In genomic region chr2:25616398-25616797, GRCm38 (mm10) we compare ENCODE assay signal across 10 mouse cellular contexts. TPM values are rescaled to one million over a fixed set of nuclear protein-coding genes. Genes with fewer than 3 reads are reported as not detected.
DNase-seq lines count a peak whose midpoint lies in the region; ATAC-seq and TF ChIP-seq lines count a peak whose summit lies in the region.
"Had no signal": no experiment of that assay in that cellular context is flagged by ENCODE, and none has a peak within 500 bp of the region (broad histone marks: within the 10 kb centered on the region; RNA-seq: fewer than 3 reads in every experiment).

No protein-coding gene starts in this region.

- H3K9ac ChIP-seq in forebrain, embryonic 13.5 days, result no peak overlapping the region
- H3K9ac ChIP-seq in forebrain, embryonic 11.5 days (ENCODE audit: low read length), result no peak overlapping the region
- H3K9ac ChIP-seq in lung, embryonic 14.5 days, result peak overlapping the region; percentile 32
- H3K9ac ChIP-seq in embryonic facial prominence, embryonic 15.5 days, result no peak overlapping the region
- no peak overlapping the region for H3K9ac ChIP-seq in liver, embryonic 15.5 days

- H3K4me2 ChIP-seq in forebrain, embryonic 13.5 days, result peak overlapping the region; percentile 14; the same call in 1 of the 2 replicates
- H3K4me2 ChIP-seq in forebrain, embryonic 11.5 days (ENCODE audit: low read depth, low read length, severe bottlenecking), result no peak overlapping the region
- peak overlapping the region; percentile 32 for H3K4me2 ChIP-seq in lung, embryonic 14.5 days
- peak overlapping the region; percentile 42 for H3K4me2 ChIP-seq in embryonic facial prominence, embryonic 15.5 days (replicated peaks)
- peak overlapping the region; percentile 13 for H3K4me2 ChIP-seq in liver, embryonic 15.5 days

- H3K4me1 ChIP-seq in forebrain, embryonic 13.5 days, result peaks cover 5% of the 10 kb centered on the region; the same call in 1 of the 2 replicates
- no peaks in the 10 kb centered on the region; the same call in 1 of the 2 replicates for H3K4me1 ChIP-seq in forebrain, embryonic 11.5 days (replicated peaks; ENCODE audit: control insufficient read depth, insufficient read depth, low read length)
- no peaks in the 10 kb centered on the region for H3K4me1 ChIP-seq in lung, embryonic 14.5 days (ENCODE audit: insufficient read depth)
- H3K4me1 ChIP-seq in embryonic facial prominence, embryonic 15.5 days, result peaks cover 21% of the 10 kb centered on the region
- H3K4me1 ChIP-seq in liver, embryonic 15.5 days (replicated peaks), result peaks cover 13% of the 10 kb centered on the region

- no peak for DNase-seq in forebrain, embryonic 11.5 days (ENCODE audit: low spot score)
- no peak for DNase-seq in lung, embryonic 14.5 days
- DNase-seq in lung, adult 18-20 months, result no peak
- no peak for DNase-seq in layer of hippocampus, postnatal 14 days (ENCODE audit: low spot score in 2 of 2)
- no peak for DNase-seq in yolk sac, embryonic 10.5 days (ENCODE audit: low spot score)
- DNase-seq: adrenal gland, adult 2 months had no signal

- no peak for ATAC-seq in forebrain, embryonic 13.5 days
- ATAC-seq in forebrain, embryonic 11.5 days (replicated peaks; ENCODE audit: low FRiP score), result no peak
- 0 out of 2 replicates have a peak, but pooled peaks have one; percentile 6 for ATAC-seq in lung, embryonic 14.5 days (ENCODE audit: insufficient read depth)
- ATAC-seq in embryonic facial prominence, embryonic 15.5 days (ENCODE audit: insufficient number of reproducible peaks, low FRiP score, low TSS enrichment, low read depth), result no peak
- ATAC-seq in liver, embryonic 15.5 days (ENCODE audit: insufficient read depth), result no peak

- H3K4me3 ChIP-seq in forebrain, embryonic 13.5 days, result no peak overlapping the region
- H3K4me3 ChIP-seq in forebrain, embryonic 11.5 days (ENCODE audit: low read depth, low read length), result no peak overlapping the region
- H3K4me3 ChIP-seq in lung, embryonic 14.5 days (ENCODE audit: low read depth, low read length), result peak overlapping the region; percentile 9; the same call in 1 of the 2 replicates
- H3K4me3 ChIP-seq in embryonic facial prominence, embryonic 15.5 days (replicated peaks), result peak overlapping the region; percentile 11; the same call in 1 of the 2 replicates
- H3K4me3 ChIP-seq in liver, embryonic 15.5 days (replicated peaks), result no peak overlapping the region

- no peaks in the 10 kb centered on the region for H3K9me3 ChIP-seq in forebrain, embryonic 13.5 days (replicated peaks)
- no peaks in the 10 kb centered on the region for H3K9me3 ChIP-seq in forebrain, embryonic 11.5 days (ENCODE audit: control insufficient read depth, low read length)
- no peaks in the 10 kb centered on the region for H3K9me3 ChIP-seq in lung, embryonic 14.5 days (ENCODE audit: low read depth, low read length)
- H3K9me3 ChIP-seq in embryonic facial prominence, embryonic 15.5 days (replicated peaks), result no peaks in the 10 kb centered on the region
- H3K9me3 ChIP-seq in liver, embryonic 15.5 days (replicated peaks), result no peaks in the 10 kb centered on the region

- TF ChIP-seq CTCF in lung, embryonic 14.5 days (IDR thresholded peaks at IDR 0.05; ENCODE audit: low read depth), result no peak

- no peak overlapping the region for H3K27ac ChIP-seq in forebrain, embryonic 13.5 days
- no peak overlapping the region for H3K27ac ChIP-seq in forebrain, embryonic 11.5 days (ENCODE audit: low read depth, low read length)
- H3K27ac ChIP-seq in lung, embryonic 14.5 days (ENCODE audit: low read depth), result no peak overlapping the region
- no peak overlapping the region for H3K27ac ChIP-seq in embryonic facial prominence, embryonic 15.5 days (replicated peaks)
- no peak overlapping the region for H3K27ac ChIP-seq in liver, embryonic 15.5 days (replicated peaks)

- 21% methylated on average over 22 of the region's 22 CpGs for WGBS in forebrain, embryonic 13.5 days
- 22% methylated on average over 21 of the region's 22 CpGs for WGBS in forebrain, embryonic 11.5 days
- WGBS in lung, embryonic 14.5 days, result 14% methylated on average over 22 of the region's 22 CpGs
- 15% methylated on average over 22 of the region's 22 CpGs for WGBS in embryonic facial prominence, embryonic 15.5 days
- WGBS in liver, embryonic 15.5 days (ENCODE audit: insufficient replicate concordance), result 18% methylated on average over 22 of the region's 22 CpGs

- H3K27me3 ChIP-seq in forebrain, embryonic 13.5 days, result peaks cover 49% of the 10 kb centered on the region
- peaks cover 22% of the 10 kb centered on the region for H3K27me3 ChIP-seq in forebrain, embryonic 11.5 days (ENCODE audit: control insufficient read depth, insufficient read depth, low read length)
- peaks cover 41% of the 10 kb centered on the region for H3K27me3 ChIP-seq in lung, embryonic 14.5 days (ENCODE audit: insufficient read depth, low read length)
- H3K27me3 ChIP-seq in embryonic facial prominence, embryonic 15.5 days, result peaks cover 38% of the 10 kb centered on the region
- peaks cover 66% of the 10 kb centered on the region for H3K27me3 ChIP-seq in liver, embryonic 15.5 days

- H3K36me3 ChIP-seq in forebrain, embryonic 13.5 days (ENCODE audit: poor library complexity, severe bottlenecking), result no peaks in the 10 kb centered on the region
- no peaks in the 10 kb centered on the region for H3K36me3 ChIP-seq in forebrain, embryonic 11.5 days (ENCODE audit: control insufficient read depth, insufficient read depth, low read length)
- no peaks in the 10 kb centered on the region for H3K36me3 ChIP-seq in lung, embryonic 14.5 days (ENCODE audit: insufficient read depth)
- H3K36me3 ChIP-seq in embryonic facial prominence, embryonic 15.5 days, result no peaks in the 10 kb centered on the region
- H3K36me3 ChIP-seq in liver, embryonic 15.5 days (replicated peaks), result no peaks in the 10 kb centered on the region

RNA-seq across cellular contexts. Expression of gene Ccdc183, which starts 1.1 kb away (rescaled TPM):
- polyA plus RNA-seq in forebrain, embryonic 13.5 days (2015; fragmentation: Nextera tagmentation; extraction: Ambion mirVana), result 0.11 and 0.32 TPM in 2 replicates
- polyA plus RNA-seq in forebrain, embryonic 11.5 days (2014; fragmentation: Nextera tagmentation; extraction: Ambion mirVana), result 0.13 and 0.21 TPM in 2 replicates
- polyA plus RNA-seq in lung, embryonic 14.5 days (2014; fragmentation: Nextera tagmentation; extraction: Ambion mirVana), result 0.24 and 0.28 TPM in 2 replicates
- 0.29 and 0.42 TPM in 2 replicates for polyA plus RNA-seq in embryonic facial prominence, embryonic 15.5 days (2015; fragmentation: Nextera tagmentation; extraction: Ambion mirVana)
- polyA plus RNA-seq in liver, embryonic 15.5 days (2015; fragmentation: Nextera tagmentation; extraction: Ambion mirVana), result 0.05 and 0.06 TPM in 2 replicates
- total RNA-seq in layer of hippocampus, postnatal 14 days (2021), result not detected
- total RNA-seq: adrenal gland, adult 2 months had no signal
- polyA plus RNA-seq: adrenal gland, adult 2 months; large intestine, adult 2 months had no signal

RNA-seq across cellular contexts. Expression of gene Tmem141, which starts 5.4 kb away (rescaled TPM):
- polyA plus RNA-seq in forebrain, embryonic 13.5 days (2015; fragmentation: Nextera tagmentation; extraction: Ambion mirVana), result 14.3 and 16.2 TPM in 2 replicates
- 12.6 and 17.9 TPM in 2 replicates for polyA plus RNA-seq in forebrain, embryonic 11.5 days (2014; fragmentation: Nextera tagmentation; extraction: Ambion mirVana)
- polyA plus RNA-seq in lung, embryonic 14.5 days (2014; fragmentation: Nextera tagmentation; extraction: Ambion mirVana), result 21.9 and 26.0 TPM in 2 replicates
- 28.6 and 30.5 TPM in 2 replicates for polyA plus RNA-seq in embryonic facial prominence, embryonic 15.5 days (2015; fragmentation: Nextera tagmentation; extraction: Ambion mirVana)
- polyA plus RNA-seq in liver, embryonic 15.5 days (2015; fragmentation: Nextera tagmentation; extraction: Ambion mirVana), result 8.2 and 9.9 TPM in 2 replicates
- 10 to 100 TPM; 25.0 TPM for total RNA-seq in layer of hippocampus, postnatal 14 days (2021)

RNA-seq across cellular contexts. Expression of gene Rabl6, which starts 8.1 kb away (rescaled TPM):
- 71.7 and 72.5 TPM in 2 replicates for polyA plus RNA-seq in forebrain, embryonic 13.5 days (2015; fragmentation: Nextera tagmentation; extraction: Ambion mirVana)
- polyA plus RNA-seq in forebrain, embryonic 11.5 days (2014; fragmentation: Nextera tagmentation; extraction: Ambion mirVana), result 77.1 and 81.5 TPM in 2 replicates
- 75.5 and 85.7 TPM in 2 replicates for polyA plus RNA-seq in lung, embryonic 14.5 days (2014; fragmentation: Nextera tagmentation; extraction: Ambion mirVana)
- 82.1 and 83.3 TPM in 2 replicates for polyA plus RNA-seq in embryonic facial prominence, embryonic 15.5 days (2015; fragmentation: Nextera tagmentation; extraction: Ambion mirVana)
- polyA plus RNA-seq in liver, embryonic 15.5 days (2015; fragmentation: Nextera tagmentation; extraction: Ambion mirVana), result 21.7 and 23.5 TPM in 2 replicates
- total RNA-seq in layer of hippocampus, postnatal 14 days (2021), result 100 to 1,000 TPM; 105 to 107 TPM

RNA-seq across cellular contexts. Expression of gene Fcna, which starts 11.4 kb away (rescaled TPM):
- polyA plus RNA-seq in forebrain, embryonic 13.5 days (2015; fragmentation: Nextera tagmentation; extraction: Ambion mirVana), result 0.92 and 1.2 TPM in 2 replicates
- 0.95 and 0.97 TPM in 2 replicates for polyA plus RNA-seq in forebrain, embryonic 11.5 days (2014; fragmentation: Nextera tagmentation; extraction: Ambion mirVana)
- polyA plus RNA-seq in lung, embryonic 14.5 days (2014; fragmentation: Nextera tagmentation; extraction: Ambion mirVana), result 1.8 and 2.9 TPM in 2 replicates
- polyA plus RNA-seq in embryonic facial prominence, embryonic 15.5 days (2015; fragmentation: Nextera tagmentation; extraction: Ambion mirVana), result 2.8 and 3.5 TPM in 2 replicates
- 70.4 and 90.0 TPM in 2 replicates for polyA plus RNA-seq in liver, embryonic 15.5 days (2015; fragmentation: Nextera tagmentation; extraction: Ambion mirVana)
- total RNA-seq in layer of hippocampus, postnatal 14 days (2021), result 1 to 10 TPM; 1.0 to 1.4 TPM

RNA-seq across cellular contexts. Expression of gene Ajm1, which starts 34.8 kb away (rescaled TPM):
- polyA plus RNA-seq in forebrain, embryonic 13.5 days (2015; fragmentation: Nextera tagmentation; extraction: Ambion mirVana), result 2.2 and 3.4 TPM in 2 replicates
- polyA plus RNA-seq in forebrain, embryonic 11.5 days (2014; fragmentation: Nextera tagmentation; extraction: Ambion mirVana), result 0.28 and 0.69 TPM in 2 replicates
- polyA plus RNA-seq in lung, embryonic 14.5 days (2014; fragmentation: Nextera tagmentation; extraction: Ambion mirVana), result 0.37 TPM in 1 of 2 replicates, not detected in the other
- polyA plus RNA-seq in embryonic facial prominence, embryonic 15.5 days (2015; fragmentation: Nextera tagmentation; extraction: Ambion mirVana), result 0.60 and 0.63 TPM in 2 replicates
- 0.03 TPM in 1 of 2 replicates, not detected in the other for polyA plus RNA-seq in liver, embryonic 15.5 days (2015; fragmentation: Nextera tagmentation; extraction: Ambion mirVana)
- total RNA-seq in layer of hippocampus, postnatal 14 days (2021), result 100 to 1,000 TPM in 1 of 2 experiments, 10 to 100 TPM in 1; 99.8 to 103 TPM

Comparison
In these comparisons a context has a peak if more than half of its experiments do, and no peak if none do; other contexts are left out.
1. H3K4me3 ChIP-seq: peak in lung, embryonic 14.5 days (single experiment) and embryonic facial prominence, embryonic 15.5 days (single experiment); none in forebrain, embryonic 13.5 days (single experiment), forebrain, embryonic 11.5 days (single experiment) and liver, embryonic 15.5 days (single experiment).